Mouse (Mus musculus): ENCODE results near the gene Lactb.

Lactb gene

GRCm38 (mm10) chr9:66978468-66978867 is 3.2 kb upstream of the Lactb start:
- DNase-seq: no peak

GRCm38 (mm10) chr9:66977982-66978381 is 2.7 kb upstream of the Lactb start:
- DNase-seq: peak; percentile 36

GRCm38 (mm10) chr9:66977121-66977520 is 1.8 kb upstream of the Lactb start:
- no peak for DNase-seq

GRCm38 (mm10) chr9:66974721-66975225 is 511 bp downstream of the Lactb start:
- DNase-seq: peak; percentile 63

- DNase-seq: no peak
These were observed 4.2 kb downstream of the Lactb start for GRCm38 (mm10) chr9:66971116-66971515.

- no peak for DNase-seq
These were observed 7.8 kb downstream of the Lactb start for GRCm38 (mm10) chr9:66967492-66967891.

GRCm38 (mm10) chr9:66961478-66961877 is 13.8 kb downstream of the Lactb start:
- no peak for DNase-seq

- no peak for DNase-seq
These were observed 17.8 kb downstream of the Lactb start for GRCm38 (mm10) chr9:66957451-66957850.

- DNase-seq: no peak
These were observed 22.4 kb downstream of the Lactb start for GRCm38 (mm10) chr9:66952886-66953285.

- no peak for DNase-seq
These were observed 23.0 kb downstream of the Lactb start for GRCm38 (mm10) chr9:66952321-66952720.

GRCm38 (mm10) chr9:66948536-66948935 is 26.7 kb downstream of the Lactb start:
- no peak for DNase-seq

GRCm38 (mm10) chr9:66945647-66946641 is 29.3 kb downstream of the Lactb start, which contains the start of gene Rps27l:
TSS of gene Rps27l (plus strand) at chr9:66946086.
- peak; percentile 90 for DNase-seq

GRCm38 (mm10) chr9:66945161-66945560 is 30.1 kb downstream of the Lactb start:
- no peak for DNase-seq

- DNase-seq: no peak
These were observed 36.4 kb downstream of the Lactb start for GRCm38 (mm10) chr9:66938836-66939235.

GRCm38 (mm10) chr9:66937507-66937906 is 37.8 kb downstream of the Lactb start:
- no peak for DNase-seq

- DNase-seq: no peak
These were observed 41.1 kb downstream of the Lactb start for GRCm38 (mm10) chr9:66933869-66934808.

GRCm38 (mm10) chr9:66930351-66930750 is 44.9 kb downstream of the Lactb start:
- DNase-seq: no peak

GRCm38 (mm10) chr9:66927696-66928402 is 47.4 kb downstream of the Lactb start:
- DNase-seq: no peak

- no peak for DNase-seq
These were observed 49.4 kb downstream of the Lactb start for GRCm38 (mm10) chr9:66925853-66926252.

- DNase-seq: no peak
These were observed 53.2 kb downstream of the Lactb start for GRCm38 (mm10) chr9:66922076-66922475.

- DNase-seq: no peak
These were observed 54.6 kb downstream of the Lactb start for GRCm38 (mm10) chr9:66920488-66921279.

- DNase-seq: no peak
These were observed 55.3 kb downstream of the Lactb start for GRCm38 (mm10) chr9:66919981-66920380.
